Mouse (Mus musculus) kidney, embryonic 14.5 days (tissue): Measurements from ENCODE around the gene Chkb. TPM values are rescaled to one million over a fixed set of nuclear protein-coding genes. Genes with fewer than 3 reads are reported as not detected.
"Not testable (repeated sequence)": the region's sequence is repeated elsewhere in the genome, so short reads cannot be mapped to it uniquely, and the experiment has no call there.

ENCODE experiments used
- ATAC-seq: fragments of 200-750 bp; cut with Nextera tagmentation; 2 replicates; pipeline ENCODE4 v1.8.0; 2017; ENCODE audit warnings: moderate number of reproducible peaks, mild to moderate bottlenecking, moderate TSS enrichment, moderate library complexity; ENCODE audit not compliant: low FRiP score, low TSS enrichment
- H3K27ac ChIP-seq: fragments of 300-500 bp; sonication (generic); 2 replicates; pipeline ENCODE4 v1.5.1; 2014; ENCODE audit warnings: low read depth, mild to moderate bottlenecking, low read length, moderate library complexity, mixed read lengths
- H3K27me3 ChIP-seq: fragments of 300-500 bp; sonication (generic); 2 replicates; pipeline ENCODE4 v1.6.1; 2014; ENCODE audit warnings: mild to moderate bottlenecking, low read length; ENCODE audit not compliant: control insufficient read depth, insufficient read depth
- H3K36me3 ChIP-seq: fragments of 300-500 bp; sonication (generic); 2 replicates; pipeline ENCODE4 v1.6.1; 2014; ENCODE audit warnings: low read length, mixed read lengths; ENCODE audit not compliant: control insufficient read depth, insufficient read depth
- H3K4me1 ChIP-seq: fragments of 300-500 bp; sonication (generic); 2 replicates; pipeline ENCODE4 v1.6.1; 2014; ENCODE audit warnings: low read length, mixed read lengths; ENCODE audit not compliant: control insufficient read depth, insufficient read depth
- H3K4me2 ChIP-seq: fragments of 300-500 bp; sonication (generic); replicated peaks from 2 replicates; pipeline ENCODE4 v1.6.1; 2014; ENCODE audit warnings: low read depth, mild to moderate bottlenecking, low read length
- H3K4me3 ChIP-seq: fragments of 300-500 bp; sonication (generic); 2 replicates; pipeline ENCODE4 v1.5.1; 2014; ENCODE audit warnings: mild to moderate bottlenecking, low read length
- H3K9ac ChIP-seq: fragments of 300-500 bp; sonication (generic); 2 replicates; pipeline ENCODE4 v1.6.1; 2014; ENCODE audit warnings: low read depth, mild to moderate bottlenecking, low read length, moderate library complexity
- H3K9me3 ChIP-seq: fragments of 300-500 bp; sonication (generic); 2 replicates; pipeline ENCODE4 v1.6.1; 2016; ENCODE audit warnings: low read length; ENCODE audit not compliant: control insufficient read depth
- WGBS: fragments of 180-500 bp; shearing (Covaris S2); extraction: QIAGEN DNeasy Blood & Tissue Kit; methylation state at CpG from one replicate; pipeline ENCODE4 v1.1.7; 2014; 5-methylcytosine and 5-hydroxymethylcytosine counted together
- polyA plus RNA-seq: library from polyadenylated mRNA; unstranded; fragments of >200 nt; fragmentation: Nextera tagmentation; extraction: Ambion mirVana; gene quantifications from 2 replicates; pipeline ENCODE4 v1.2.1, GENCODE M21; 2014

Gene Chkb
- polyA plus RNA-seq, 1 experiment from 2014 or later, result 57.7 TPM

DNA sequence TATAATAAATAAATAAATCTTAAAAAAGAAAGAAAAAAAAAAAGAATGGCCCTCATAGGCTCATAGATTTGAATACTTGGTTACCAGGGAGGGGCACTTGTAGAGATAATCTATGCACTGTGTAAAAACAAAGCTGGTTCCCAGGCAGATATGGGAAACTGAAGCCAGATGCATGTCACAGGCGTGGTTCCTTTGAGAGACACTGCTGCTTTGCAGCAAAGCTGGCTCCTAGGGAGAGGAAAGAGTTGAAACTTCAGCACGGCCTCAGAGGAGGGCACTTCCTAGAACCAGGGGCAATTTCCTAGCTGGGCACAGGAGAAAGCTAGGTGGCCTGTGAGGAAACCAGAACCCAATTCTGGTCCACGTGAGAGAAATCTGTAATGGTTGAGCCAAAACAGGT, 4.4 kb upstream of the Chkb start:
- no peaks in the 10 kb centered on the region for H3K27me3 ChIP-seq
- ATAC-seq, result no peak
- no peaks in the 10 kb centered on the region for H3K4me1 ChIP-seq
- H3K4me2 ChIP-seq, result no peak overlapping the region
- H3K4me3 ChIP-seq, result no peak overlapping the region
- no peaks in the 10 kb centered on the region for H3K36me3 ChIP-seq
- no peak overlapping the region for H3K9ac ChIP-seq
- whole genome bisulfite sequencing, result 73% methylated on average over 3 of the region's 3 CpGs
- no peak overlapping the region for H3K27ac ChIP-seq
- H3K9me3 ChIP-seq, result no peaks in the 10 kb centered on the region

DNA sequence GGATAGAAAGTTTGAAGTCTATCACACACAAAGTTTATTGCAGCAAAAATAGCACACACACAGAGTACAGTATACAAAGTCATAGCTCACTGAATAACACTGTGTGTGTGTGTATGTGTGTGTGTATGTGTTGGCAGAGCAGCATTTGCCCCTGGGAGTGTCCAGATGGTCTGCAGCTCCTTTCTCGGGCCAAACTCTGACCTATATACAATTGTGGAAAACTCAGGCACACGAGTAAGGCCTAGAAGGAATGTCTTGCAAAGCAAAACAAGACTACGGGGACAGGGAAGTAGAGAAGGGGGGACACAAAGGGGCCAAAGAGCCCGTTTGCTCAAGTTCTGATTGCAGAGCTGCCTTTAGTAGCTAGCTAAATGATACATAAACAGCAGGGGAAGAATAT, 3.2 kb upstream of the Chkb start:
- Histone ChIP-seq H3K4me1 (peaks cover 4% of the 10 kb centered on the region; the same call in 1 of the 2 replicates), H3K36me3 (peaks cover 1% of the 10 kb centered on the region; the same call in 1 of the 2 replicates), H3K27ac (no peak overlapping the region), H3K9ac (no peak overlapping the region), H3K4me2 (no peak overlapping the region), H3K9me3 (no peaks in the 10 kb centered on the region), H3K27me3 (no peaks in the 10 kb centered on the region), H3K4me3 (no peak overlapping the region)
- ATAC-seq, result no peak
- WGBS, result 80% methylated on average over 4 of the region's 4 CpGs

DNA sequence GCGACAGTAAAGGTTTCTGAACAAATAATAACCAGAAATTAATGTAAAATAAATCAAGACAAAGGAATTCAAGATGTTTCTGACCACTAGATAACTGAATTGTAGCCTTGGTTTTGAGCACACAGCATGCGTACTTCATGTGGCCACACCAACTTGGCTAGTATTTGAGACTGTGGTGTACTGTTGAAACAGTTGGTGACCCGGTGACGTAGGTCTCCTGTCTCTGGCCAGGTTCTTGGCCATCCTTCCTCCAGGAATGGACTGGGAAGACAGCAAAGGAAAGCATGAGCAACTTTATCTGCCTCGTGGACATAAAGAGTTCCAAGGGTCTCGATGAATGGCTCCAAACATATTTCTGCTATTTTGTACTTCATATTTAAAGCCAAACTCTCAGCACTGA, 2.1 kb upstream of the Chkb start:
- H3K36me3 ChIP-seq, result peaks cover 11% of the 10 kb centered on the region
- WGBS, result 95% methylated on average over 6 of the region's 6 CpGs
- H3K9me3 ChIP-seq, result no peaks in the 10 kb centered on the region
- peaks cover 4% of the 10 kb centered on the region; the same call in 1 of the 2 replicates for H3K4me1 ChIP-seq
- no peak overlapping the region for H3K27ac ChIP-seq
- no peak overlapping the region for H3K4me3 ChIP-seq
- no peaks in the 10 kb centered on the region for H3K27me3 ChIP-seq
- no peak for ATAC-seq
- H3K9ac ChIP-seq, result no peak overlapping the region
- no peak overlapping the region for H3K4me2 ChIP-seq

DNA sequence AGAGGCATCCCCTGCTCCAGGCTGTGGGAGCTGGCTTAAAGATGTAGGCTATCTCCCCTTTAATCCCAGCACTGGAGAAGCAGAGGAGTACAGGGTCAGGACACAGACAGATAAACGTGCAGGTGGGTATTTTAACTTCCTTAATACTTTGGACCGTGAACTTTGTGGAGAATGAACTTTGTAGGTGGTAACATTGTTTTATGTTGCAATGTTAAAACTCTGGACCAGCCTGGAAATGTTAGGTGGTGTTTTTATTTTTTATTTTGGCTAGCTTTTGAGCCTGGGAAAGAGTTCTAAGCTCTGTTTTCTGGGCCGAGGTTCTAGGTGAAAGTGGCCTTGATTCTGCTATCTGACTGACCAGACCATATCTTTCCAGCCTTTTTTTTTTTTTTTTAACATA, 1.6 kb upstream of the Chkb start:
- Histone ChIP-seq H3K36me3 (peaks cover 16% of the 10 kb centered on the region), H3K4me2 (no peak overlapping the region), H3K4me3 (no peak overlapping the region), H3K9ac (no peak overlapping the region), H3K27ac (no peak overlapping the region), H3K4me1 (peaks cover 4% of the 10 kb centered on the region; the same call in 1 of the 2 replicates), H3K27me3 (no peaks in the 10 kb centered on the region), H3K9me3 (no peaks in the 10 kb centered on the region)
- WGBS, result 84% methylated on average over 3 of the region's 3 CpGs
- no peak for ATAC-seq

DNA sequence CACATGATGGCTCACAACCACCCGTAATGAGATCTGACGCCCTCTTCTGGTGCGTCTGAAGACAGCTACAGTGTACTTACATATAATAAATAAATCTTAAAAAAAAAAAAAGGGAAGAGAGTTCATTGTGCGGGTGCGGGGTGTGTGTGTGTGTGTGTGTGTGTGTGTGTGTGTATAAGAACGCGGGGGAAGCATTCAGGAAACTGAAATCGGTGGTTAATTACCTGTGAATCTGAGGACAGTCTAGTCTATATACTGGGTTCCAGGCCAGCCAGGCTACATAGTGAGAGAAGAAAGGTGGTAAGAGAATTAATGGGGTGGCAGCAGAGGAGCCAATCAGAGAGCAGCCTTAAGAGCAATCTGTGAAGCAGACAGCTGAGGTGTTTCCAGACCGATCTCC, 1.1 kb upstream of the Chkb start:
- not testable (repeated sequence) for H3K27ac ChIP-seq, H3K4me1 ChIP-seq, H3K9ac ChIP-seq, H3K9me3 ChIP-seq, H3K27me3 ChIP-seq, H3K4me3 ChIP-seq, H3K4me2 ChIP-seq, ATAC-seq
- 84% methylated on average over 9 of the region's 9 CpGs for WGBS
- peaks cover 21% of the 10 kb centered on the region for H3K36me3 ChIP-seq

DNA sequence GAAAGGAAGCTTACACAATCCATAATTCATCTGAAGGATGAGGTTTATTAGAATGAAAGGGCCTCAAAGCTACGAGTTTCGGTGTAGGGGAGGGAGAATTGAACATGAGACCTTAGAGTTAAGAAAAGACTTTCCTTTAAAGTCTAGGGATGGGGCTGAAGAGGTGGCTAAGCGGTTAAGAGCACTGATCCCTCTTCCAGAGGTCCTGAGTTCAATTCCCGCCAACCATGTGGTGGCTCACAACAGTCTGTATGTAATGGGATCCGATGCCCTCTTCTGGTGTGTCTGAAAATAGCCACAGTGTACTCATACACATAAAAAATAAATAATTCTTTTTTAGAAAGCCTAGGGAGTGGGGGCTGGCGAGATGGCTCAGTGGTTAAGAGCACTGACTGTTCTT, 633 bp upstream of the Chkb start:
- peak overlapping the region; percentile 94 for H3K27ac ChIP-seq
- H3K9ac ChIP-seq, result peak overlapping the region; percentile 68
- peak overlapping the region; percentile 72 for H3K4me3 ChIP-seq
- 53% methylated on average over 6 of the region's 6 CpGs for WGBS
- H3K36me3 ChIP-seq, result peaks cover 21% of the 10 kb centered on the region
- H3K4me2 ChIP-seq, result peak overlapping the region; percentile 89
- ATAC-seq, result no peak; the same call in 1 of the 2 replicates
- H3K27me3 ChIP-seq, result no peaks in the 10 kb centered on the region
- H3K9me3 ChIP-seq, result no peaks in the 10 kb centered on the region
- H3K4me1 ChIP-seq, result peaks cover 4% of the 10 kb centered on the region; the same call in 1 of the 2 replicates

DNA sequence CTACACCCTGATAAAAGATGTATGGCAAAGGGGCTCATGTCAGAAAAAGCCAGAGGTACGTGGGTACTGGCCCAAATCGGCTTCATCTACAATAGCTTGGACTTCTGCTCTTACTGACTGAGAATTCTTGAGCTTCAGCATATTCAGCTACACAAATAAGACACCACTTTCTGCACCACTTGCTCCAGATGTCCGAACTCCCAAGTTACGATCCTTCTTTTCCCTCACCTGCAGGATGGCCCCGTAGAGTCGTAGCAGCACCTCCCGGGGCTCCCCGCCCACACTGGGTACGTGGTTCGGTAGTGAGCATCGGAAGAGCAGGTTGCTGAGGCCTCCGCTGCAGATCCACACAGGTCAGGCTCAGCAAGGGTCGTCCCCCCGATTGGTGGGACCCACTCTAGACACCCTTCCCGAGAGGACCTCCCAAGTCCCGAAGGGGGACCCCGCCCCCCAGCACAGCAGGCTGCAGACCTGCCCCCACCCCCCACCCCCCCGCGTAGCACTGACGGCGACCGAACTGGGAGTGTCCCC, 822 bp downstream of the Chkb start:
- 5% methylated on average over 18 of the region's 22 CpGs for WGBS
- H3K36me3 ChIP-seq, result peaks cover 21% of the 10 kb centered on the region
- no peak overlapping the region for H3K27ac ChIP-seq
- H3K27me3 ChIP-seq, result no peaks in the 10 kb centered on the region
- H3K4me1 ChIP-seq, result peaks cover 4% of the 10 kb centered on the region; the same call in 1 of the 2 replicates
- no peaks in the 10 kb centered on the region for H3K9me3 ChIP-seq
- H3K9ac ChIP-seq, result peak overlapping the region; percentile 68
- peak overlapping the region; percentile 89 for H3K4me2 ChIP-seq
- ATAC-seq, result peak; percentile 70
- H3K4me3 ChIP-seq, result peak overlapping the region; percentile 72

DNA sequence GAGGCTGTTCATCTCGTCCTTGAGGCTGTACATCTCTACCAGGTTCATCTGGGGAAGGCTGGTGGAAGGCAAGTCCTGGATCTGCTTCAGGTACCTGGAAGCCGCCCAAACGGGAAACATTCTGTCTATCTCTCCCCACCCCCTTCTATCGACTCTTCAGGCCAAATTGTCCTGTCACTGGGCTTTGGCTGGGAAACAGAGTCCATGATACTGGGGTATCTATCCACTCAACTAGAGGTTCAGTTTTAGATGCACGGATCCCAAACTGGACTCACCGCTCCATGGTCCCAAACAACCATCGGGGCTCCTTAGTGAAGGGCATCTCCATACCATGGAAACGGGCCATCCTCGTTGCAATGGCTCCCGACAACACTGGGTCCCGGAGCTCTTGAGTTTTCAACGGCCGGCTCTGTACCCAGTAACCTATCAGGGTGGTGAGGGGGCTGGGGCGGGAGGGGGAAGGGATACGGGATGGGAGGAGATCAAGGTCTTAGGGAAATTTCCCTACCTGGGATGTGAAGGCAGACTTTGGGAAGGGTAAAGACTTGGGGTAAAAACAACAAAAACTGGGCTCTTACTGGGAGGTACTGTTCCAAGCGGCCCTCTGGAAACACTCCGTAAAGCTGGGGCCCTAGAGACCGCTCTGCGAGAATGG, 1.4 kb downstream of the Chkb start:
- Histone ChIP-seq H3K4me3 (peak overlapping the region; percentile 72), H3K4me2 (peak overlapping the region; percentile 89), H3K27ac (no peak overlapping the region), H3K9me3 (no peaks in the 10 kb centered on the region), H3K36me3 (peaks cover 21% of the 10 kb centered on the region), H3K9ac (peak overlapping the region; percentile 68; the same call in 1 of the 2 replicates), H3K4me1 (peaks cover 4% of the 10 kb centered on the region; the same call in 1 of the 2 replicates), H3K27me3 (no peaks in the 10 kb centered on the region)
- no peak for ATAC-seq
- WGBS, result 86% methylated on average over 19 of the region's 19 CpGs

DNA sequence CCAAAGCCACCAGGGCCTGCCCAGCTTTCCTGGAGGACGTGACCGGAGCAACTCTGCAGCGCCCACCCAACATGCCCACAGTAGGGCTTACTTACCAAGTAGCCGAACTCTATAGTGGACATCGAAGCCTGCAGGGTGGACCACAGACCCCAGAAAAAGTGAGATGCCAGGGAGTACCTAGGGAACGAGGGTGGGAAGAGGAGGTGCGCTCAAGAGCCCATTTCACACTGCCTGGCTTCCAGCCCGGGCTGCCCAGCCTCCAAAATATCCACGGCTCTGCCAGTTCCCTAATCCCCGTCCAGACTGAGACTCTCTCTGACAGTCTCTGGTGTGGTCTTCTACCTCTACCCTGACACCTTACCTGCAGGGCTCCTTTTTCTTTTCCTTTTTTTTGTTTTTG, 3.0 kb downstream of the Chkb start:
- H3K4me1 ChIP-seq, result peaks cover 4% of the 10 kb centered on the region; the same call in 1 of the 2 replicates
- no peak overlapping the region for H3K9ac ChIP-seq
- H3K36me3 ChIP-seq, result peaks cover 21% of the 10 kb centered on the region
- no peak overlapping the region for H3K4me3 ChIP-seq
- no peaks in the 10 kb centered on the region for H3K27me3 ChIP-seq
- no peak overlapping the region for H3K27ac ChIP-seq
- ATAC-seq, result no peak
- H3K9me3 ChIP-seq, result no peaks in the 10 kb centered on the region
- no peak overlapping the region for H3K4me2 ChIP-seq
- 95% methylated on average over 10 of the region's 10 CpGs for WGBS
